ENCODE assay signal across 9 mouse cellular contexts in genomic region chr6:120463884-120464283, GRCm38 (mm10). TPM values are rescaled to one million over a fixed set of nuclear protein-coding genes. Genes with fewer than 3 reads are reported as not detected.
DNase-seq lines count a peak whose midpoint lies in the region; ATAC-seq lines count a peak whose summit lies in the region.
"Had no signal": no experiment of that assay in that cellular context is flagged by ENCODE, and none has a peak within 500 bp of the region (broad histone marks: within the 10 kb centered on the region; RNA-seq: fewer than 3 reads in every experiment).

No protein-coding gene starts in this region.

- DNase-seq in adrenal gland, postnatal 25 days = peak; percentile 18
- DNase-seq in adrenal gland, adult 8-10 months = no peak
- DNase-seq in adipocyte (ENCODE audit: low spot score) = peak; percentile 70
- DNase-seq in kidney, postnatal 25 days = peak; percentile 55 to 67
- DNase-seq in midbrain, embryonic 10.5 days (ENCODE audit: low spot score) = no peak
- DNase-seq in thymus, postnatal 10 days (ENCODE audit: low spot score in 2 of 2) = peak; percentile 54 to 72
- no peak for DNase-seq in layer of hippocampus, adult 11-12 months (ENCODE audit: low spot score)

- H3K4me2 ChIP-seq in heart, embryonic 12.5 days = peak overlapping the region; percentile 91

- peak overlapping the region; percentile 74 for H3K4me3 ChIP-seq in heart, embryonic 12.5 days
- peak overlapping the region; percentile 64 for H3K4me3 ChIP-seq in midbrain, embryonic 10.5 days

- H3K4me1 ChIP-seq in heart, embryonic 12.5 days (replicated peaks) = peaks cover 21% of the 10 kb centered on the region
- peaks cover 18% of the 10 kb centered on the region for H3K4me1 ChIP-seq in midbrain, embryonic 10.5 days

- ATAC-seq in heart, embryonic 12.5 days (ENCODE audit: insufficient number of reproducible peaks, low FRiP score) = no peak

- H3K9me3 ChIP-seq in heart, embryonic 12.5 days (replicated peaks) = 0 out of 2 replicates have a peak, but pooled peaks cover 2% of the 10 kb centered on the region
- H3K9me3 ChIP-seq in midbrain, embryonic 10.5 days (replicated peaks) = no peaks in the 10 kb centered on the region

- no peak overlapping the region for H3K27ac ChIP-seq in heart, embryonic 12.5 days (ENCODE audit: poor library complexity, severe bottlenecking)
- peak overlapping the region; percentile 66; the same call in 1 of the 2 replicates for H3K27ac ChIP-seq in midbrain, embryonic 10.5 days (replicated peaks)

- H3K36me3 ChIP-seq in heart, embryonic 12.5 days = no peaks in the 10 kb centered on the region
- H3K36me3 ChIP-seq in midbrain, embryonic 10.5 days = no peaks in the 10 kb centered on the region

- H3K9ac ChIP-seq in heart, embryonic 12.5 days = peak overlapping the region; percentile 75

- 4% methylated on average over 11 of the region's 11 CpGs for whole genome bisulfite sequencing in heart, embryonic 12.5 days
- 11% methylated on average over 11 of the region's 11 CpGs for WGBS in midbrain, embryonic 10.5 days

- H3K27me3 ChIP-seq in heart, embryonic 12.5 days (replicated peaks) = peaks cover 44% of the 10 kb centered on the region
- H3K27me3 ChIP-seq in midbrain, embryonic 10.5 days (ENCODE audit: low read depth, poor library complexity, severe bottlenecking) = peaks cover 52% of the 10 kb centered on the region
- H3K27me3 ChIP-seq: Patski had no signal

RNA-seq across cellular contexts. Expression of gene Il17ra, which starts 0.8 kb away (rescaled TPM):
- total RNA-seq in adrenal gland, postnatal 25 days (2021) = 10.2 and 14.5 TPM in 2 replicates
- 10 to 100 TPM; 12.9 to 14.8 (median 13.4) TPM for total RNA-seq in adrenal gland, adult 8-10 months (2022)
- polyA plus RNA-seq in heart, embryonic 12.5 days (2016; fragmentation: Nextera tagmentation; extraction: Ambion mirVana) = 5.9 and 7.3 TPM in 2 replicates
- polyA plus RNA-seq in midbrain, embryonic 10.5 days (2016; fragmentation: Nextera tagmentation; extraction: Ambion mirVana) = 4.8 and 5.1 TPM in 2 replicates

RNA-seq across cellular contexts. Expression of gene Tmem121b, which starts 29.7 kb away (rescaled TPM):
- total RNA-seq in adrenal gland, postnatal 25 days (2021) = not detected in 2 replicates
- under 1 TPM in 3 of 4 experiments, not detected in 1; 0.07 to 0.12 (median 0.08) TPM for total RNA-seq in adrenal gland, adult 8-10 months (2022)
- 0.10 and 0.15 TPM in 2 replicates for polyA plus RNA-seq in heart, embryonic 12.5 days (2016; fragmentation: Nextera tagmentation; extraction: Ambion mirVana)
- 0.49 and 0.79 TPM in 2 replicates for polyA plus RNA-seq in midbrain, embryonic 10.5 days (2016; fragmentation: Nextera tagmentation; extraction: Ambion mirVana)

Comparison
In these comparisons a context has a peak if more than half of its experiments do, and no peak if none do; other contexts are left out.
1. DNase-seq: peak in adrenal gland, postnatal 25 days (single experiment), adipocyte (single experiment), kidney, postnatal 25 days (2 of 2) and thymus, postnatal 10 days (2 of 2); none in adrenal gland, adult 8-10 months (single experiment), midbrain, embryonic 10.5 days (single experiment) and layer of hippocampus, adult 11-12 months (single experiment).